ENCODE assay signal across 24 mouse cellular contexts in genomic region chr9:31376661-31377060, GRCm38 (mm10).
"Had no signal": no experiment of that assay in that cellular context is flagged by ENCODE, and none has a peak within 500 bp of the region (broad histone marks: within the 10 kb centered on the region; RNA-seq: fewer than 3 reads in every experiment).

No protein-coding gene starts in this region.

- DNase-seq: gastrocnemius, adult 2 months; gastrocnemius, postnatal 10 days; gastrocnemius, postnatal 36 days; heart, adult 2 months; heart, postnatal 10 days; heart, postnatal 36 days; kidney, adult 11 months; kidney, adult 2 months; kidney, adult 9 months; kidney, postnatal 14 days; kidney, postnatal 36 days; layer of hippocampus, adult 9-11 months; layer of hippocampus, postnatal 36 days; left cerebral cortex, postnatal 4 days had no signal

- H3K27me3 ChIP-seq: heart, embryonic 12.5 days; hindbrain, embryonic 13.5 days; hindbrain, embryonic 15.5 days; kidney, embryonic 15.5 days; limb, embryonic 13.5 days; limb, embryonic 15.5 days; liver, embryonic 12.5 days had no signal

- H3K9me3 ChIP-seq: heart, embryonic 12.5 days; limb, embryonic 13.5 days; limb, embryonic 15.5 days; liver, embryonic 12.5 days had no signal

- H3K27ac ChIP-seq: gastrocnemius, adult 2 months; heart, adult 2 months; hindbrain, embryonic 13.5 days; hindbrain, embryonic 15.5 days; hindbrain, postnatal 0 days; kidney, embryonic 15.5 days; kidney, postnatal 0 days; limb, embryonic 13.5 days; limb, embryonic 15.5 days; liver, embryonic 12.5 days; liver, embryonic 14.5 days had no signal

- H3K4me1 ChIP-seq: heart, embryonic 12.5 days; hindbrain, embryonic 13.5 days; hindbrain, embryonic 15.5 days; kidney, embryonic 15.5 days; limb, embryonic 13.5 days; limb, embryonic 15.5 days; liver, embryonic 12.5 days had no signal

- H3K4me3 ChIP-seq: gastrocnemius, adult 2 months; heart, adult 2 months; heart, embryonic 12.5 days; hindbrain, embryonic 13.5 days; hindbrain, embryonic 15.5 days; kidney, embryonic 15.5 days; limb, embryonic 13.5 days; limb, embryonic 15.5 days; liver, embryonic 12.5 days had no signal

- H3K9ac ChIP-seq: heart, embryonic 12.5 days; hindbrain, embryonic 13.5 days; hindbrain, embryonic 15.5 days; kidney, embryonic 15.5 days; limb, embryonic 13.5 days; limb, embryonic 15.5 days; liver, embryonic 12.5 days; liver, embryonic 14.5 days had no signal
